Mouse (Mus musculus): ENCODE data around the gene Osm. TPM values are rescaled to one million over a fixed set of nuclear protein-coding genes. Genes with fewer than 3 reads are reported as not detected.

The Osm gene
- not detected in 2 replicates for polyA plus RNA-seq (2016; fragmentation: Nextera tagmentation; extraction: Ambion mirVana)

GRCm38 (mm10) chr11:4235665-4236545 is at the start of gene Osm:
TSS of gene Osm (plus strand) at chr11:4236420.
- 73% methylated on average over 16 of the region's 16 CpGs for WGBS
- H3K9ac ChIP-seq (replicated peaks): no peak within 1 kb of the TSS
- no peaks in the 10 kb centered on the region for H3K27me3 ChIP-seq
- H3K4me3 ChIP-seq (replicated peaks): no peak within 1 kb of the TSS
- ATAC-seq (ENCODE audit: insufficient number of reproducible peaks, insufficient read depth, low FRiP score, low TSS enrichment, low read depth): no peak
- H3K4me1 ChIP-seq (replicated peaks): no peaks in the 10 kb centered on the region
- no peaks in the 10 kb centered on the region for H3K9me3 ChIP-seq
- no peak within 1 kb of the TSS for H3K27ac ChIP-seq
- no peak within 1 kb of the TSS for H3K4me2 ChIP-seq
- no peaks in the 10 kb centered on the region for H3K36me3 ChIP-seq

- Histone ChIP-seq H3K36me3 (peaks cover 16% of the 10 kb centered on the region), H3K4me3 (replicated peaks) (peak within 1 kb of the TSS; percentile 84), H3K4me2 (peak within 1 kb of the TSS; percentile 82), H3K27ac (peak within 1 kb of the TSS; percentile 73; the same call in 1 of the 2 replicates), H3K9me3 (no peaks in the 10 kb centered on the region), H3K9ac (replicated peaks) (peak within 1 kb of the TSS; percentile 88), H3K4me1 (replicated peaks) (peaks cover 25% of the 10 kb centered on the region), H3K27me3 (0 out of 2 replicates have a peak, but pooled peaks cover 4% of the 10 kb centered on the region)
- under 1% methylated on average over 70 of the region's 71 CpGs for WGBS
- ATAC-seq (ENCODE audit: insufficient number of reproducible peaks, insufficient read depth, low FRiP score, low TSS enrichment, low read depth): peak; percentile 96
These were observed 49.5 kb upstream of the Osm start, which contains the start of gene Tbc1d10a for GRCm38 (mm10) chr11:4186486-4187317. TSS of gene Tbc1d10a (plus strand) at chr11:4186789.

GRCm38 (mm10) chr11:4187318-4187700 is 48.9 kb upstream of the Osm start:
- Histone ChIP-seq H3K4me3 (replicated peaks) (peak overlapping the region; percentile 84), H3K4me2 (peak overlapping the region; percentile 82), H3K27ac (no peak overlapping the region; the same call in 1 of the 2 replicates), H3K9me3 (no peaks in the 10 kb centered on the region), H3K36me3 (peaks cover 11% of the 10 kb centered on the region), H3K27me3 (0 out of 2 replicates have a peak, but pooled peaks cover 4% of the 10 kb centered on the region), H3K9ac (replicated peaks) (peak overlapping the region; percentile 88), H3K4me1 (replicated peaks) (peaks cover 31% of the 10 kb centered on the region)
- ATAC-seq (ENCODE audit: insufficient number of reproducible peaks, insufficient read depth, low FRiP score, low TSS enrichment, low read depth): no peak
- 12% methylated on average over 9 of the region's 9 CpGs for WGBS

DNA sequence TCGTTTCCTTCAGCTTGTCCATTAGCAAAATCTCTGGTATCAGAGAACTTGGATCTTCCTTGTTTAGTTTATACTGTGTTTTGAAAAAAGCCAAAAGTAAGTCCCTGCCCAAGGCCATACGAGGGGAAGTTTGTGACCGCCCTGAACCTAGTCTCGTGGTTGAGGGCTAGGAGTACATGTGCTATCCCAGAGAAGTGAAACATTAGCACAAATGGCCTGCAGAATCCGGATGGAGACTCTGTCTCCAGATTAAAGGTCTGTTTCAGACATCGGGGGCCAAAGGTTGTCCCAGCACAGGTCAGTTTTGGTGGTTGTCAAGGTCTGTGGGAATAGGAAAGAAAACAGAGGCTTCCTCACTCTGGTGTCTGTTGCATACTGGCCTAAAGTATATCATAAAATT is 47.0 kb upstream of the Osm start:
- no peak overlapping the region for H3K4me2 ChIP-seq
- 0 out of 2 replicates have a peak, but pooled peaks cover 4% of the 10 kb centered on the region for H3K27me3 ChIP-seq
- no peak for ATAC-seq (ENCODE audit: insufficient number of reproducible peaks, insufficient read depth, low FRiP score, low TSS enrichment, low read depth)
- H3K27ac ChIP-seq: no peak overlapping the region
- H3K36me3 ChIP-seq: no peaks in the 10 kb centered on the region
- WGBS: 93% methylated on average over 6 of the region's 6 CpGs
- H3K9ac ChIP-seq (replicated peaks): no peak overlapping the region
- no peak overlapping the region for H3K4me3 ChIP-seq (replicated peaks)
- no peaks in the 10 kb centered on the region for H3K9me3 ChIP-seq
- H3K4me1 ChIP-seq (replicated peaks): peaks cover 36% of the 10 kb centered on the region

DNA sequence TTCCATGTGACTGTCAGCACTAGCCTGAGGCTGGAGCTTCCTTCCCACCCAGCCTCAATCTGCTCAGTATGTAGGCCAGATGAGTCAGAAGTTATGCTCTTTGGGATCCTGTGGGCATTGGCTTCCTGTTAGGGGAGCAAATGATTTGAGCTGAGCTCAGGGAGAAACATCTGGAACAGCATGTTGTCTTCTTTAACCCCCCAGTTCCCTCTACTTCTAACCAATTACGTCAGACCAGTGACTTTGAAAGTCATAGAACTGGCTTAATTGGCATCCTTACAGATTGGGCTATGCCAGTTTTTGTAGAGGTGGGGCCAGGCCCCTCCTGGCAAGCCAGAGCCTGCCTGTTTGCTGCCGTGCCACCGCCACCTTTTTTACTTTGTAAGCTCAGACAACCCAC is 45.5 kb upstream of the Osm start:
- no peaks in the 10 kb centered on the region for H3K9me3 ChIP-seq
- H3K27ac ChIP-seq: no peak overlapping the region
- H3K4me3 ChIP-seq (replicated peaks): no peak overlapping the region
- ATAC-seq (ENCODE audit: insufficient number of reproducible peaks, insufficient read depth, low FRiP score, low TSS enrichment, low read depth): no peak
- WGBS: 49% methylated on average over 3 of the region's 3 CpGs
- no peak overlapping the region for H3K4me2 ChIP-seq
- H3K27me3 ChIP-seq: 0 out of 2 replicates have a peak, but pooled peaks cover 4% of the 10 kb centered on the region
- no peak overlapping the region for H3K9ac ChIP-seq (replicated peaks)
- H3K4me1 ChIP-seq (replicated peaks): peaks cover 36% of the 10 kb centered on the region
- no peaks in the 10 kb centered on the region for H3K36me3 ChIP-seq

DNA sequence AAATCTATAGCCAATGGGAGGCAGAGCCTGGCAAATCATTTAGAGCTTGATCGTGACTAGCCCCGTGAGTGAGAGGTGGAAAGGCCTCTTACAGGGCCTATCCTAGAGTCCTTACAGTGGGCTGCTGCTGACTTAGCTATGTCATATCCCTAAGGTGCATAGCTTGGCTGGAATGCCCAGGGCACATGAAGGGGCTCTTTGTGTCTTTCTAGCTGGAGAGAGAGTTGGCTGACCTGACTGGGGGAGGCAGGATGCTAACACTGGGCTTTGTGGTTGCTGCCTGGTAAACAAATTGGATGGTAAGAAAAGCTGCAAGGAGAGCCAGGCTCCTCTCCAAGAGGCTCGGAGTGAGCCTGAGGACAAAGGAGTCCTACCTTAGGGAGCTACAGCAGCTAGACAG is 43.5 kb upstream of the Osm start:
- WGBS: 71% methylated on average over 3 of the region's 3 CpGs
- Histone ChIP-seq H3K27ac (peak overlapping the region; percentile 79), H3K9ac (replicated peaks) (no peak overlapping the region)

GRCm38 (mm10) chr11:4193420-4193819 is 42.8 kb upstream of the Osm start:
- H3K9me3 ChIP-seq: no peaks in the 10 kb centered on the region
- no peak overlapping the region for H3K4me3 ChIP-seq (replicated peaks)
- H3K9ac ChIP-seq (replicated peaks): no peak overlapping the region
- H3K36me3 ChIP-seq: 0 out of 2 replicates have a peak, but pooled peaks cover 2% of the 10 kb centered on the region
- no peak for ATAC-seq (ENCODE audit: insufficient number of reproducible peaks, insufficient read depth, low FRiP score, low TSS enrichment, low read depth)
- H3K4me1 ChIP-seq (replicated peaks): peaks cover 29% of the 10 kb centered on the region
- peak overlapping the region; percentile 79; the same call in 1 of the 2 replicates for H3K27ac ChIP-seq
- H3K27me3 ChIP-seq: no peaks in the 10 kb centered on the region
- no peak overlapping the region for H3K4me2 ChIP-seq

More for the DNA sequence above, 43.5 kb upstream of the Osm start:
- ATAC-seq (ENCODE audit: insufficient number of reproducible peaks, insufficient read depth, low FRiP score, low TSS enrichment, low read depth): no peak
- Histone ChIP-seq H3K4me3 (replicated peaks) (no peak overlapping the region), H3K9me3 (no peaks in the 10 kb centered on the region), H3K4me1 (replicated peaks) (peaks cover 32% of the 10 kb centered on the region), H3K36me3 (0 out of 2 replicates have a peak, but pooled peaks cover 2% of the 10 kb centered on the region), H3K27me3 (0 out of 2 replicates have a peak, but pooled peaks cover 2% of the 10 kb centered on the region), H3K4me2 (no peak overlapping the region)

- Histone ChIP-seq H3K9ac (replicated peaks) (no peak overlapping the region), H3K27ac (no peak overlapping the region), H3K4me3 (replicated peaks) (no peak overlapping the region), H3K4me1 (replicated peaks) (peaks cover 22% of the 10 kb centered on the region), H3K9me3 (no peaks in the 10 kb centered on the region), H3K4me2 (no peak overlapping the region), H3K36me3 (0 out of 2 replicates have a peak, but pooled peaks cover 2% of the 10 kb centered on the region), H3K27me3 (no peaks in the 10 kb centered on the region)
- WGBS: 77% methylated on average over 3 of the region's 3 CpGs
- no peak for ATAC-seq (ENCODE audit: insufficient number of reproducible peaks, insufficient read depth, low FRiP score, low TSS enrichment, low read depth)
These were observed 40.6 kb upstream of the Osm start for GRCm38 (mm10) chr11:4195597-4196031.

GRCm38 (mm10) chr11:4196636-4197035 is 39.6 kb upstream of the Osm start:
- Histone ChIP-seq H3K27ac (peak overlapping the region; percentile 12; the same call in 1 of the 2 replicates), H3K4me2 (no peak overlapping the region), H3K4me3 (replicated peaks) (no peak overlapping the region), H3K9ac (replicated peaks) (no peak overlapping the region), H3K27me3 (no peaks in the 10 kb centered on the region), H3K4me1 (replicated peaks) (peaks cover 12% of the 10 kb centered on the region), H3K9me3 (no peaks in the 10 kb centered on the region), H3K36me3 (0 out of 2 replicates have a peak, but pooled peaks cover 2% of the 10 kb centered on the region)
- WGBS: 65% methylated on average over 8 of the region's 8 CpGs
- ATAC-seq (ENCODE audit: insufficient number of reproducible peaks, insufficient read depth, low FRiP score, low TSS enrichment, low read depth): no peak

GRCm38 (mm10) chr11:4197691-4198090 is 38.5 kb upstream of the Osm start:
- no peak overlapping the region for H3K27ac ChIP-seq
- H3K27me3 ChIP-seq: no peaks in the 10 kb centered on the region
- H3K4me1 ChIP-seq (replicated peaks): 0 out of 2 replicates have a peak, but pooled peaks cover 1% of the 10 kb centered on the region
- H3K4me3 ChIP-seq (replicated peaks): no peak overlapping the region
- H3K9ac ChIP-seq (replicated peaks): no peak overlapping the region
- no peaks in the 10 kb centered on the region for H3K9me3 ChIP-seq
- 0 out of 2 replicates have a peak, but pooled peaks cover 2% of the 10 kb centered on the region for H3K36me3 ChIP-seq
- no peak for ATAC-seq (ENCODE audit: insufficient number of reproducible peaks, insufficient read depth, low FRiP score, low TSS enrichment, low read depth)
- no peak overlapping the region for H3K4me2 ChIP-seq
- 94% methylated on average over 1 of the region's 1 CpGs for WGBS
